Mouse (Mus musculus) myocyte (in vitro differentiated cells): Measurements from ENCODE around the gene Tmem72.

Source experiments
- MYOG ChIP-seq, 3 experiments: IDR thresholded peaks; one replicate each; pipeline ENCODE4 v1.6.1; 2011; ENCODE audit warnings: control low read depth in 2 of 3, low read depth in 2 of 3, mild to moderate bottlenecking in 2 of 3; ENCODE audit not compliant: insufficient read length in 2 of 3, control insufficient read depth in 1 of 3, insufficient read depth in 1 of 3
- USF1 ChIP-seq: IDR thresholded peaks from one replicate; pipeline ENCODE4 v1.6.1; 2011; ENCODE audit warnings: low read depth, mild to moderate bottlenecking, control low read depth, moderate library complexity

DNA sequence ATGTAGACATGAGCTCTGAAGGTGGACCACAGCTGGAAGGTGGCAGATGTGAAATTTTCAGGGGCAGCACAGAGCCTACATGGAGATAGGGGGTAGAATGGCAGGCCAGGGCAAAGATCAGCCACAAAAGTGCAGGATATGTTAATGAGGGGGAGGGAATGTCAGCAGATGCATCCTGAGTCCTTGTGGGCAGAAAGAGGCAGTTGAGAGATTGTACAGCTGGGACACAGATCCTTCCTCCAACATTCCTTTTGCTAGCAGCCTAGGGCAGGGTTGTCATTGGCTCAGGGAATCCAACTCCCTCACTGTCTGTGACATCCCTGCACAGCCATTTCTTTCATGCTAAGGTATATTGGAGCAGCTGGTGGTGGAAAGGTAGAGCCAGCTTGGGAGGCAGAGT, 15.9 kb downstream of the Tmem72 start:
- TF ChIP-seq USF1: no peak
- TF ChIP-seq MYOG (IDR thresholded peaks at IDR 0.05; ENCODE audit: control insufficient read depth in 1 of 3, insufficient read depth in 1 of 3, insufficient read length in 2 of 3, low read depth in 2 of 3): no peak
